Comparison of ENCODE assay signal across 13 mouse cellular contexts in genomic region chr8:95781085-95781484, GRCm38 (mm10).
"Had no signal": no experiment of that assay in that cellular context is flagged by ENCODE, and none has a peak within 500 bp of the region (broad histone marks: within the 10 kb centered on the region; RNA-seq: fewer than 3 reads in every experiment).

No protein-coding gene starts in this region.

- H3K9ac ChIP-seq: intestine, embryonic 15.5 days; liver, embryonic 14.5 days; lung, embryonic 14.5 days; midbrain, embryonic 15.5 days; neural tube, embryonic 12.5 days had no signal

- H3K27me3 ChIP-seq: intestine, embryonic 15.5 days; megakaryocyte, embryonic 14.5 days; midbrain, embryonic 15.5 days; neural tube, embryonic 12.5 days had no signal

- ATAC-seq: intestine, embryonic 15.5 days; midbrain, embryonic 15.5 days had no signal

- H3K4me1 ChIP-seq: intestine, embryonic 15.5 days; limb, embryonic 10.5 days; midbrain, embryonic 15.5 days; neural tube, embryonic 12.5 days had no signal

- H3K9me3 ChIP-seq: intestine, embryonic 15.5 days; limb, embryonic 10.5 days; midbrain, embryonic 15.5 days had no signal

- H3K4me2 ChIP-seq: intestine, embryonic 15.5 days; lung, embryonic 14.5 days; midbrain, embryonic 11.5 days; midbrain, embryonic 15.5 days; neural tube, embryonic 12.5 days had no signal

- H3K27ac ChIP-seq: intestine, embryonic 15.5 days; left cerebral cortex, adult 2 months; limb, embryonic 10.5 days; liver, embryonic 14.5 days; macrophage; midbrain, embryonic 15.5 days; neural tube, embryonic 12.5 days had no signal

- H3K4me3 ChIP-seq: intestine, embryonic 15.5 days; left cerebral cortex, adult 2 months; limb, embryonic 10.5 days; megakaryocyte, embryonic 14.5 days; midbrain, embryonic 15.5 days; neural tube, embryonic 12.5 days had no signal

- DNase-seq: kidney, adult 18-20 months; lung, embryonic 14.5 days; thymus, adult 2 months; thymus, postnatal 25 days had no signal
